Comparison of ENCODE assay signal across 9 mouse cellular contexts in genomic region chr5:95973806-95974205, GRCm38 (mm10). TPM values are rescaled to one million over a fixed set of nuclear protein-coding genes. Genes with fewer than 3 reads are reported as not detected.
A peak's percentile ranks its signal among the peaks of the same experiment; 100 is the strongest.
DNase-seq lines count a peak whose midpoint lies in the region; ATAC-seq and TF ChIP-seq lines count a peak whose summit lies in the region.
"Not testable (repeated sequence)": the region's sequence is repeated elsewhere in the genome, so short reads cannot be mapped to it uniquely, and the experiment has no call there.
"Had no signal": no experiment of that assay in that cellular context is flagged by ENCODE, and none has a peak within 500 bp of the region (broad histone marks: within the 10 kb centered on the region; RNA-seq: fewer than 3 reads in every experiment).

No protein-coding gene starts in this region.

- H3K36me3 ChIP-seq in forebrain, embryonic 11.5 days (ENCODE audit: control insufficient read depth, insufficient read depth, low read length); heart, embryonic 11.5 days (ENCODE audit: control insufficient read depth, insufficient read depth, low read length); hindbrain, embryonic 12.5 days; intestine, postnatal 0 days (ENCODE audit: control insufficient read depth, insufficient read depth); limb, embryonic 15.5 days; midbrain, embryonic 11.5 days (ENCODE audit: control insufficient read depth, insufficient read depth, low read length); neural tube, embryonic 13.5 days: not testable (repeated sequence)

- H3K27ac ChIP-seq in forebrain, embryonic 11.5 days (ENCODE audit: low read depth, low read length); heart, embryonic 11.5 days (ENCODE audit: low read depth, low read length); hindbrain, embryonic 12.5 days; intestine, postnatal 0 days (ENCODE audit: low read depth, low read length); limb, embryonic 15.5 days; midbrain, embryonic 11.5 days (ENCODE audit: low read depth, low read length); neural tube, embryonic 13.5 days (replicated peaks): not testable (repeated sequence)

- not testable (repeated sequence) for H3K4me1 ChIP-seq in forebrain, embryonic 11.5 days (replicated peaks; ENCODE audit: control insufficient read depth, insufficient read depth, low read length); heart, embryonic 11.5 days (ENCODE audit: control insufficient read depth, insufficient read depth, low read length); hindbrain, embryonic 12.5 days; intestine, postnatal 0 days (replicated peaks; ENCODE audit: control insufficient read depth, insufficient read depth, low read length); limb, embryonic 15.5 days; midbrain, embryonic 11.5 days (ENCODE audit: control insufficient read depth, insufficient read depth, low read length); neural tube, embryonic 13.5 days (replicated peaks)

- not testable (repeated sequence) for H3K9ac ChIP-seq in forebrain, embryonic 11.5 days (ENCODE audit: low read length); heart, embryonic 11.5 days (ENCODE audit: low read depth, low read length); hindbrain, embryonic 12.5 days; intestine, postnatal 0 days (ENCODE audit: low read depth, low read length); limb, embryonic 15.5 days; midbrain, embryonic 11.5 days (ENCODE audit: low read length); neural tube, embryonic 13.5 days

- not testable (repeated sequence) for H3K27me3 ChIP-seq in forebrain, embryonic 11.5 days (ENCODE audit: control insufficient read depth, insufficient read depth, low read length); heart, embryonic 11.5 days (ENCODE audit: control insufficient read depth, insufficient read depth, low read length); hindbrain, embryonic 12.5 days; intestine, postnatal 0 days (replicated peaks; ENCODE audit: control insufficient read depth, insufficient read depth, low read length); limb, embryonic 15.5 days; midbrain, embryonic 11.5 days (ENCODE audit: control insufficient read depth, insufficient read depth, low read length); neural tube, embryonic 13.5 days

- not testable (repeated sequence) for H3K4me3 ChIP-seq in forebrain, embryonic 11.5 days (ENCODE audit: low read depth, low read length); hindbrain, embryonic 12.5 days; intestine, postnatal 0 days (ENCODE audit: low read depth, low read length); limb, embryonic 15.5 days; midbrain, embryonic 11.5 days (ENCODE audit: low read depth, low read length)
- 0 out of 2 replicates have a peak overlapping the region, but pooled peaks have one; percentile 28 for H3K4me3 ChIP-seq in heart, embryonic 11.5 days (ENCODE audit: low read depth, low read length)
- H3K4me3 ChIP-seq in neural tube, embryonic 13.5 days: peak overlapping the region; percentile 17

- not testable (repeated sequence) for ATAC-seq in forebrain, embryonic 11.5 days (replicated peaks; ENCODE audit: low FRiP score); heart, embryonic 11.5 days (replicated peaks; ENCODE audit: insufficient number of reproducible peaks, low FRiP score, low TSS enrichment); hindbrain, embryonic 12.5 days (ENCODE audit: low FRiP score); intestine, postnatal 0 days; limb, embryonic 15.5 days (ENCODE audit: insufficient number of reproducible peaks, low FRiP score, low TSS enrichment, low read depth); midbrain, embryonic 11.5 days (ENCODE audit: low FRiP score); neural tube, embryonic 13.5 days (ENCODE audit: low read depth)

- peak; percentile 51 for DNase-seq in ZHBTc4 (ENCODE audit: low read depth, low spot score)
- not testable (repeated sequence) for DNase-seq in forebrain, embryonic 11.5 days (ENCODE audit: low spot score); midbrain, embryonic 11.5 days (ENCODE audit: low spot score, missing footprints)

- 0 out of 2 replicates have a peak overlapping the region, but pooled peaks have one; percentile 8 for H3K4me2 ChIP-seq in forebrain, embryonic 11.5 days (ENCODE audit: low read depth, low read length, severe bottlenecking)
- peak overlapping the region; percentile 61 for H3K4me2 ChIP-seq in heart, embryonic 11.5 days
- H3K4me2 ChIP-seq in hindbrain, embryonic 12.5 days (replicated peaks): peak overlapping the region; percentile 44
- H3K4me2 ChIP-seq in intestine, postnatal 0 days (replicated peaks; ENCODE audit: low read depth): 0 out of 2 replicates have a peak overlapping the region, but pooled peaks have one; percentile 27
- peak overlapping the region; percentile 30 for H3K4me2 ChIP-seq in limb, embryonic 15.5 days
- H3K4me2 ChIP-seq in midbrain, embryonic 11.5 days: peak overlapping the region; percentile 13; the same call in 1 of the 2 replicates
- peak overlapping the region; percentile 38 for H3K4me2 ChIP-seq in neural tube, embryonic 13.5 days

- not testable (repeated sequence) for H3K9me3 ChIP-seq in forebrain, embryonic 11.5 days (ENCODE audit: control insufficient read depth, low read length); heart, embryonic 11.5 days (replicated peaks; ENCODE audit: control insufficient read depth, low read length); hindbrain, embryonic 12.5 days (replicated peaks); intestine, postnatal 0 days (ENCODE audit: control insufficient read depth); limb, embryonic 15.5 days; midbrain, embryonic 11.5 days (ENCODE audit: control insufficient read depth, low read length); neural tube, embryonic 13.5 days

- not testable (repeated sequence) for TF ChIP-seq CTCF in intestine, postnatal 0 days (IDR thresholded peaks at IDR 0.05; ENCODE audit: low read depth)

- 29% methylated on average over 34 of the region's 34 CpGs for WGBS in forebrain, embryonic 11.5 days
- 12% methylated on average over 34 of the region's 34 CpGs for WGBS in heart, embryonic 11.5 days (ENCODE audit: insufficient replicate concordance)
- 32% methylated on average over 23 of the region's 34 CpGs for WGBS in hindbrain, embryonic 12.5 days
- WGBS in intestine, postnatal 0 days: 18% methylated on average over 34 of the region's 34 CpGs
- WGBS in limb, embryonic 15.5 days: 26% methylated on average over 34 of the region's 34 CpGs
- WGBS in midbrain, embryonic 11.5 days: 40% methylated on average over 34 of the region's 34 CpGs
- WGBS in neural tube, embryonic 13.5 days: 46% methylated on average over 33 of the region's 34 CpGs

RNA-seq across cellular contexts. Expression of gene Cxcl13, which starts 17.1 kb away (rescaled TPM):
- polyA plus RNA-seq in forebrain, embryonic 11.5 days (2014; fragmentation: Nextera tagmentation; extraction: Ambion mirVana): 0.40 and 1.2 TPM in 2 replicates
- polyA plus RNA-seq in heart, embryonic 11.5 days (2014; fragmentation: Nextera tagmentation; extraction: Ambion mirVana): 0.86 and 1.2 TPM in 2 replicates
- polyA plus RNA-seq in hindbrain, embryonic 12.5 days (2016; fragmentation: Nextera tagmentation; extraction: Ambion mirVana): 0.25 and 0.34 TPM in 2 replicates
- polyA plus RNA-seq in intestine, postnatal 0 days (2015; fragmentation: Nextera tagmentation; extraction: Ambion mirVana): 17.0 and 20.1 TPM in 2 replicates
- polyA plus RNA-seq in limb, embryonic 15.5 days (2015; fragmentation: Nextera tagmentation; extraction: Ambion mirVana): 0.22 and 0.71 TPM in 2 replicates
- not detected in 2 replicates for polyA plus RNA-seq in midbrain, embryonic 11.5 days (2014; fragmentation: Nextera tagmentation; extraction: Ambion mirVana)
- polyA plus RNA-seq in neural tube, embryonic 13.5 days (2015; fragmentation: Nextera tagmentation; extraction: Ambion mirVana): 0.33 and 0.87 TPM in 2 replicates
- polyA plus RNA-seq: Patski had no signal

Comparison
In these comparisons a context has a peak if more than half of its experiments do, and no peak if none do; other contexts are left out.
1. H3K4me2 ChIP-seq: peak in every context shown above with its lines; median percentile 61 in heart, embryonic 11.5 days; 44 in hindbrain, embryonic 12.5 days; 38 in neural tube, embryonic 13.5 days; 30 in limb, embryonic 15.5 days; 27 in intestine, postnatal 0 days; 13 in midbrain, embryonic 11.5 days; 8 in forebrain, embryonic 11.5 days.